Mouse (Mus musculus): ENCODE data around the gene Dnttip1. TPM values are rescaled to one million over a fixed set of nuclear protein-coding genes. Genes with fewer than 3 reads are reported as not detected.

Gene Dnttip1
- total and polyA plus RNA-seq, 2 experiments from 2014 or later = 24.9 to 53.9 TPM

DNA sequence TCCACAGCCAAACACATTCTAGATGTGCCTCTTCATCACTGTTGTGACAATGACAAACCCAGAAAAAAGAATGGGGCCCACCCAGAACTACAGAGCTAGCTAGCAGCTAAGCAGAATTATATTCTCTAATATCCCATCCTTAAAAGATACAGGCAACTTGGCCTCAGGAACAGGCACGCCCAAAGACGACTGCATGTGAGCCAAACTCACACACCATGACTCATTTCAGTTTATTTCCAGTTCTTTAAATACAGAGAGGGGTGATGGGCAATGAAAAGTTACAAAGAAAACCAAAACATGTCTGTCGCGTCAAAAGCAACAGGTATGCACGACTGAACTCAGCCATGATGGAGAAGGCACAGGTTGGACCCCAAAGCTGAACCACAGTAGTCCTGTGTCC lies 10.3 kb upstream of the Dnttip1 start:
- no peak for TF ChIP-seq CTCF (IDR thresholded peaks at IDR 0.05; ENCODE audit: low read depth)
- Histone ChIP-seq H3K4me1 (ENCODE audit: insufficient read depth, low read length) (no peaks in the 10 kb centered on the region), H3K36me3 (ENCODE audit: insufficient read depth, low read length) (no peaks in the 10 kb centered on the region), H3K9ac (replicated peaks; ENCODE audit: low read length) (no peak overlapping the region), H3K27ac (no peak overlapping the region), H3K9me3 (ENCODE audit: low read length) (no peaks in the 10 kb centered on the region), H3K4me2 (ENCODE audit: low read depth, low read length) (no peak overlapping the region), H3K27me3 (ENCODE audit: insufficient read depth, low read length) (no peaks in the 10 kb centered on the region), H3K4me3 (ENCODE audit: low read length) (no peak overlapping the region)
- WGBS = 89% methylated on average over 5 of the region's 5 CpGs
- ATAC-seq = no peak
- DNase-seq (ENCODE audit: low spot score) = no peak

DNA sequence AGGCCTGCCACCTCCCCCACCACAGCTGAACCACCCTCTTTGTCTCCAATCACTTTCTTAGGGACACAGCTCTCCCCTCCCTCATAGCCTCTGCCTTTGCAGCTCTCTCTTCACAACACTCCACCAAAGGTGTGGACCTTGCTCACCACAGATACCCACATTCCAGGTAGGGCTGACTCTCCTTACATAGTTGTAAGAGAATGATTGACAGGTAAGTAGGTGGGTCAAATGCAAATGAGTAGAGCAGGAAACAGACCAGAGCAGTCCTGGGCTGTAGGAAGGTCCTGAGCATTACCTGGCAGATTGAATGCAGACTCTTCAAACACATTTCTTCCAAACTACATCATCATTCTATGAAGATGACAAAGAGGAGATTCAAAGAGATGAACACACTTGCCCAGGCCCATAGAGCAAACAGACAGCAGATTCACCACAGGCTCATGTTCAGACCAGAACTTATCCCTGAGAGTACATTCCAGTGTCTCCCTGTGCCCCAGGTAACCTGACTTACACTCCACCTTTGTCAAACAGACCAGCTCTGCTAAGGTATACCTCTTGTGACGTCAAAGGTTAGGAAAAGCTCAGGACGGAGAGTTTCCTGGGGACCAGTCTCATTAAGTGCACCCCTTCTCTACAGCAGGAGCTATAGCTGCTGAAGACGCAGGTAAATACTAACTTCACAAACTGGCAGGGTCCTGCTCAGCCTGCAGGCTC lies 8.2 kb upstream of the Dnttip1 start:
- ATAC-seq (no peak), DNase-seq (ENCODE audit: low spot score) (no peak)
- no peak overlapping the region for H3K27ac ChIP-seq
- H3K27me3 ChIP-seq (ENCODE audit: insufficient read depth, low read length) = no peaks in the 10 kb centered on the region
- no peak overlapping the region for H3K4me2 ChIP-seq (ENCODE audit: low read depth, low read length)
- WGBS = 80% methylated on average over 3 of the region's 3 CpGs
- H3K36me3 ChIP-seq (ENCODE audit: insufficient read depth, low read length) = no peaks in the 10 kb centered on the region
- H3K4me1 ChIP-seq (ENCODE audit: insufficient read depth, low read length) = no peaks in the 10 kb centered on the region
- H3K9me3 ChIP-seq (ENCODE audit: low read length) = no peaks in the 10 kb centered on the region
- H3K4me3 ChIP-seq (ENCODE audit: low read length) = no peak overlapping the region
- H3K9ac ChIP-seq (replicated peaks; ENCODE audit: low read length) = no peak overlapping the region
- TF ChIP-seq CTCF (IDR thresholded peaks at IDR 0.05; ENCODE audit: low read depth) = no peak

DNA sequence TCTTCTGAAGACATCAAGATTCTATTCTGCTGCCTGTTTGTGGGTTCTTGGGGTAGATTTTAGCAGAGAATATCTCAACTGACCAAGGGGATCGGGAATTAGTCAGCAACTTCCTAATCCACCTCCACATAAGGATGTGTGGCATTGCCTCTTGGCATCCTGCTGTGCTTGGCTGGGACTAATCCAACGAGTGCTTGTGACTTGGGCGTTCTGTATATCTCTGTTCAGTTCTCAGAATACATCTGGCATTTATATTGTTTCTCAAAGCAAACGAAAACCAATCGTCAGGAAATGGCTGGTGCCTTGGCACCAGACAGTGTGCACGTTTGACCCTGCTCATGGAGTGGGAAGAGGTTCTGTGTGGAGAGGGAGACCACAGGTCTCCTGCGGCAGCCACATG lies 5.9 kb upstream of the Dnttip1 start:
- 63% methylated on average over 7 of the region's 7 CpGs for WGBS
- Histone ChIP-seq H3K4me1 (ENCODE audit: insufficient read depth, low read length) (no peaks in the 10 kb centered on the region), H3K9ac (replicated peaks; ENCODE audit: low read length) (no peak overlapping the region), H3K4me3 (ENCODE audit: low read length) (no peak overlapping the region), H3K4me2 (ENCODE audit: low read depth, low read length) (no peak overlapping the region), H3K27me3 (ENCODE audit: insufficient read depth, low read length) (no peaks in the 10 kb centered on the region), H3K27ac (no peak overlapping the region), H3K36me3 (ENCODE audit: insufficient read depth, low read length) (no peaks in the 10 kb centered on the region), H3K9me3 (ENCODE audit: low read length) (no peaks in the 10 kb centered on the region)
- ATAC-seq (no peak), DNase-seq (ENCODE audit: low spot score) (no peak)
- TF ChIP-seq CTCF (IDR thresholded peaks at IDR 0.05; ENCODE audit: low read depth) = no peak

DNA sequence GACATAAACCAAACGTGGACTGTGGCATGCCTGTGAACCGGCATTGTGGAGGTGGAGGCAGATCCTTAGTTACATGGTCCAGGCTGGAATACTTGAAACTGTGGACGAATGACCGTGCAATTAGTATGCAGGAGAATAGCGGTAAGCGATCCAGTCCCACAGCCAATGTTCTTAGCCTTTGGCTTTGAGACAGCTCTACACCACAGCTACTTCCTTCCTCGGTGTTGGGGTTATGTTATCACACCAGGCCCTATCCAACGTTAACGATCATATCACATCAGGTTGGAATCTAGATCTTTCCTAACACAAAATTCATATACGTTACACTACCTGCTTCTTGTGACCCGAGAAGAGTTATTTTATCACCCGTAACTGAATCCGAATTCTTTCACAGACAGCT lies 796 bp upstream of the Dnttip1 start:
- Histone ChIP-seq H3K9ac (replicated peaks; ENCODE audit: low read length) (peak overlapping the region; percentile 91), H3K27ac (no peak overlapping the region), H3K4me1 (ENCODE audit: insufficient read depth, low read length) (peaks cover 10% of the 10 kb centered on the region), H3K4me2 (ENCODE audit: low read depth, low read length) (peak overlapping the region; percentile 88), H3K9me3 (ENCODE audit: low read length) (no peaks in the 10 kb centered on the region), H3K36me3 (ENCODE audit: insufficient read depth, low read length) (no peaks in the 10 kb centered on the region; the same call in 1 of the 2 replicates), H3K4me3 (ENCODE audit: low read length) (peak overlapping the region; percentile 96), H3K27me3 (ENCODE audit: insufficient read depth, low read length) (no peaks in the 10 kb centered on the region)
- TF ChIP-seq CTCF (IDR thresholded peaks at IDR 0.05; ENCODE audit: low read depth) = no peak
- WGBS = 76% methylated on average over 13 of the region's 13 CpGs
- DNase-seq (ENCODE audit: low spot score) = no peak
- no peak for ATAC-seq

DNA sequence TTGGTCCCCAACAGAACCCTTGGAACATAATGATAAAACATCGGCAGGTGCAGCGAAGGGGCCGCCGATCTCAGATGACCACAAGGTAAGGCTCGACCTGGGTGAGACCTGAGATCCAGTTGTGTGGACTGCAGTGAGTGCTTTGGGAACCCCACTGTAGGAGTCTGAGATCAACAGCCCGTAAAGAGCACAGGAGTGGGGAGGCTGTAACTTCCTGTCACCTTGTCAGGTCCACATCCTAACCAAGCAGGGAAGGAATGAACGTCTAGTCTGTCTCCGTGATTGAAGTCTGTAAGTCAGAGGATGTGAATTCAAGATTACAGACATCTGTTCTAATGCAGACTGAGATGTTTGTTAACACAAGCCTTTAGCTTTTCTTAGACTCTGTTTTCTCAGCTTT lies 910 bp downstream of the Dnttip1 start:
- WGBS = 55% methylated on average over 8 of the region's 8 CpGs
- no peak for DNase-seq (ENCODE audit: low spot score)
- no peak for TF ChIP-seq CTCF (IDR thresholded peaks at IDR 0.05; ENCODE audit: low read depth)
- Histone ChIP-seq H3K9me3 (ENCODE audit: low read length) (no peaks in the 10 kb centered on the region), H3K9ac (replicated peaks; ENCODE audit: low read length) (peak overlapping the region; percentile 91), H3K4me1 (ENCODE audit: insufficient read depth, low read length) (peaks cover 10% of the 10 kb centered on the region), H3K27ac (no peak overlapping the region), H3K4me3 (ENCODE audit: low read length) (peak overlapping the region; percentile 96), H3K4me2 (ENCODE audit: low read depth, low read length) (peak overlapping the region; percentile 88), H3K27me3 (ENCODE audit: insufficient read depth, low read length) (no peaks in the 10 kb centered on the region), H3K36me3 (ENCODE audit: insufficient read depth, low read length) (peaks cover 11% of the 10 kb centered on the region; the same call in 1 of the 2 replicates)
- no peak for ATAC-seq

DNA sequence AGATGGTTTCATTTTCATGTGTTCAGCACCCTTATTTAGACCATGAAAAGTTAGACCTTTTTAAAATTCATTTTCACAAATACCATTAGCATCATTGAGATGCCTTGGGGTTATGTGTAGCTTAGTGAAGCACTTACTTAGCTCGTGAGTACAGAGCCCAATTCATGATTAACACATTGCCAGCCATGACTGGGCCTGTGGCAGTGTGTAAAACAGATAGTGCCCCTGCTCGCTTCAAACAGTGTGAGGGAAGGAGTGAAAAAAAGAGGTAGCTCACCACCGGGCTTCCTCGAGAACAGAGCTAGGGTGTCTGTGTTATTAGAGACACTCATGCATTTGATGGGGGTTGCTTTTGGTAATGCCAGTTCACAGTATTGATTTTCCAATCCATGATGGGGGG lies 2.4 kb downstream of the Dnttip1 start:
- no peak overlapping the region for H3K9ac ChIP-seq (replicated peaks; ENCODE audit: low read length)
- H3K4me2 ChIP-seq (ENCODE audit: low read depth, low read length) = no peak overlapping the region
- no peaks in the 10 kb centered on the region for H3K9me3 ChIP-seq (ENCODE audit: low read length)
- H3K36me3 ChIP-seq (ENCODE audit: insufficient read depth, low read length) = peaks cover 17% of the 10 kb centered on the region; the same call in 1 of the 2 replicates
- no peak for TF ChIP-seq CTCF (IDR thresholded peaks at IDR 0.05; ENCODE audit: low read depth)
- H3K27ac ChIP-seq = no peak overlapping the region
- H3K27me3 ChIP-seq (ENCODE audit: insufficient read depth, low read length) = no peaks in the 10 kb centered on the region
- H3K4me1 ChIP-seq (ENCODE audit: insufficient read depth, low read length) = peaks cover 10% of the 10 kb centered on the region
- no peak for ATAC-seq
- WGBS = 88% methylated on average over 4 of the region's 4 CpGs
- no peak for DNase-seq (ENCODE audit: low spot score)
- no peak overlapping the region for H3K4me3 ChIP-seq (ENCODE audit: low read length)

DNA sequence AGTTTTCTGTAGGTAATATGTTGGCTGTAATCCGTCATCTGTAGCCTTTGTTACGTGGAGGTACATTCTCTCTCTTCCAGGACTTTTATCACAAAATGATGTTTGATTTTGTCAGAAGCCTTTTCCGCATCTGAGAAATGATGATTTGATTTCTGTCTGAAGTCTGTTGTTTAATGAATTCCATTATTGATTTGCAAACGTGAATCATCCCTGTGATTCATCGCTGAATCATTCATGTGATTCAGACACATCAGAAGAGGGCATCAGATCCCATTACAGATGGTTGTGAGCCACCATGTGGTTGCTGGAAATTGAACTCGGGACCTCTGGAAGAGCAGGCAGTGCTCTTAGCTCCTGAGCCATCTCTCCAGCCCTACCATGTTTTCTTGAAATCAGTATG lies 3.2 kb downstream of the Dnttip1 start:
- 86% methylated on average over 6 of the region's 6 CpGs for WGBS
- Histone ChIP-seq H3K27ac (no peak overlapping the region), H3K4me2 (ENCODE audit: low read depth, low read length) (no peak overlapping the region), H3K9ac (replicated peaks; ENCODE audit: low read length) (no peak overlapping the region), H3K4me1 (ENCODE audit: insufficient read depth, low read length) (peaks cover 10% of the 10 kb centered on the region), H3K4me3 (ENCODE audit: low read length) (no peak overlapping the region), H3K9me3 (ENCODE audit: low read length) (no peaks in the 10 kb centered on the region), H3K36me3 (ENCODE audit: insufficient read depth, low read length) (peaks cover 21% of the 10 kb centered on the region), H3K27me3 (ENCODE audit: insufficient read depth, low read length) (no peaks in the 10 kb centered on the region)
- no peak for ATAC-seq
- DNase-seq (ENCODE audit: low spot score) = no peak
- no peak for TF ChIP-seq CTCF (IDR thresholded peaks at IDR 0.05; ENCODE audit: low read depth)
